Mouse (Mus musculus) forebrain, embryonic 11.5 days (tissue): ENCODE measurements around the gene T. TPM values are rescaled to one million over a fixed set of nuclear protein-coding genes. Genes with fewer than 3 reads are reported as not detected.

Source experiments
- ATAC-seq: fragments of 200-750 bp; cut with Nextera tagmentation; replicated peaks from 2 replicates; pipeline ENCODE4 v1.8.0; 2017; ENCODE audit warnings: moderate TSS enrichment; ENCODE audit not compliant: low FRiP score
- DNase-seq: peaks from one replicate; pipeline ENCODE4 v3.0.0-alpha.2; 2017; ENCODE audit warnings: low spot score
- H3K27ac ChIP-seq: fragments of 300-500 bp; sonication (generic); 2 replicates; pipeline ENCODE4 v1.5.1; 2014; ENCODE audit warnings: low read depth, low read length
- H3K27me3 ChIP-seq: fragments of 300-500 bp; sonication (generic); 2 replicates; pipeline ENCODE4 v1.6.1; 2014; ENCODE audit warnings: mild to moderate bottlenecking, low read length, mixed read lengths; ENCODE audit not compliant: control insufficient read depth, insufficient read depth
- H3K36me3 ChIP-seq: fragments of 300-500 bp; sonication (generic); 2 replicates; pipeline ENCODE4 v1.6.1; 2014; ENCODE audit warnings: mild to moderate bottlenecking, low read length, moderate library complexity, mixed read lengths; ENCODE audit not compliant: control insufficient read depth, insufficient read depth
- H3K4me1 ChIP-seq: fragments of 300-500 bp; sonication (generic); replicated peaks from 2 replicates; pipeline ENCODE4 v1.6.1; 2014; ENCODE audit warnings: low read length, mixed read lengths; ENCODE audit not compliant: control insufficient read depth, insufficient read depth
- H3K4me2 ChIP-seq: fragments of 300-500 bp; sonication (generic); 2 replicates; pipeline ENCODE4 v1.6.1; 2014; ENCODE audit warnings: low read depth, mild to moderate bottlenecking, low read length, moderate library complexity, mixed read lengths; ENCODE audit not compliant: severe bottlenecking
- H3K4me3 ChIP-seq: fragments of 300-500 bp; sonication (generic); 2 replicates; pipeline ENCODE4 v1.5.1; 2014; ENCODE audit warnings: low read depth, low read length
- H3K9ac ChIP-seq: fragments of 300-500 bp; sonication (generic); 2 replicates; pipeline ENCODE4 v1.6.1; 2014; ENCODE audit warnings: low read length
- H3K9me3 ChIP-seq: fragments of 300-500 bp; sonication (generic); 2 replicates; pipeline ENCODE4 v1.6.1; 2016; ENCODE audit warnings: low read length, mixed read lengths; ENCODE audit not compliant: control insufficient read depth
- WGBS: fragments of 180-500 bp; shearing (Covaris S2); extraction: QIAGEN DNeasy Blood & Tissue Kit; methylation state at CpG from one replicate; pipeline ENCODE4 v1.1.7; 2014; 5-methylcytosine and 5-hydroxymethylcytosine counted together
- polyA plus RNA-seq: library from polyadenylated mRNA; unstranded; fragments of >200 nt; fragmentation: Nextera tagmentation; extraction: Ambion mirVana; gene quantifications from 2 replicates; pipeline ENCODE4 v1.2.1, GENCODE M21; 2014

The T gene
- polyA plus RNA-seq, 1 experiment from 2014 or later = 0.67 TPM

- Histone ChIP-seq H3K9ac (peak overlapping the region; percentile 27), H3K27me3 (no peaks in the 10 kb centered on the region), H3K4me3 (no peak overlapping the region), H3K9me3 (no peaks in the 10 kb centered on the region), H3K27ac (no peak overlapping the region), H3K4me2 (peak overlapping the region; percentile 11; the same call in 1 of the 2 replicates), H3K36me3 (no peaks in the 10 kb centered on the region), H3K4me1 (no peaks in the 10 kb centered on the region)
- ATAC-seq (peak; percentile 77), DNase-seq (peak; percentile 92)
- WGBS = 14% methylated on average over 19 of the region's 19 CpGs
These were observed 34.6 kb downstream of the T start for GRCm38 (mm10) chr17:8468716-8469344.

GRCm38 (mm10) chr17:8478554-8478953, 44.3 kb downstream of the T start:
- no peak overlapping the region for H3K4me2 ChIP-seq
- no peaks in the 10 kb centered on the region for H3K36me3 ChIP-seq
- no peak for DNase-seq
- H3K9ac ChIP-seq = no peak overlapping the region
- no peaks in the 10 kb centered on the region for H3K4me1 ChIP-seq
- H3K27ac ChIP-seq = no peak overlapping the region
- no peak overlapping the region for H3K4me3 ChIP-seq
- no peaks in the 10 kb centered on the region for H3K9me3 ChIP-seq
- H3K27me3 ChIP-seq = no peaks in the 10 kb centered on the region
- no peak for ATAC-seq
- WGBS = 79% methylated on average over 3 of the region's 3 CpGs

DNA sequence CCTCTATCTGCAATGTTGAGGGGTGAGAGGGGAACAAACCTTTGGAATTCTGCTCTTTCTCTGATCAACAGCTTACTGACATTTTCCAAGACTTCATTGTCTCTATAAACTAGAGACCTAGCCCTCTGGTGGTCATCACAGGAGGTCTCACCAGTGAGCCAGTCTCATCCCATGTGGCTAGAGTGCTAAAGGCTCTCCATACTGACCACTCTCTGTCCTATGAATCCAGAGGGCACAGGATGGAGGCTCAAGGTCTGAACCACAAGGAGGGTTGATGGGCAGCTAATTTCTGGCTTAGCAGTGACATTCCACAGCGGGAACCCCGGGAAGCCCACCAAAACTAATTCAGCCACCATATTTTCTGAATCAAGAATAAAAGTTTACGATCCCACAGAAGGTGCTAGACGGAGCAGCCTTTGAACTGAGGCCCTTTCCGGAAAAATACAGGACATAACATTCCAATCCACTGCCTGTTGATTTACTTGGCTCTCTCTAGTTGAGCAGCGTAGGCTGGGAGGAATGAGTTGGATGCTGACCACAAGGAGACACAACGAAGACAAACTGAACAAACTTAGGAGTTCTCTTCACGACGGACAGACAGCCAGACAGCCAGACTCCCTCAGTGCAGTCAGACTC, 45.4 kb downstream of the T start:
- no peak for DNase-seq
- Histone ChIP-seq H3K9me3 (no peaks in the 10 kb centered on the region), H3K27ac (no peak overlapping the region), H3K4me3 (no peak overlapping the region), H3K27me3 (no peaks in the 10 kb centered on the region), H3K9ac (no peak overlapping the region), H3K36me3 (no peaks in the 10 kb centered on the region), H3K4me1 (no peaks in the 10 kb centered on the region), H3K4me2 (no peak overlapping the region)
- ATAC-seq = no peak
- WGBS = 88% methylated on average over 9 of the region's 9 CpGs

GRCm38 (mm10) chr17:8481797-8482196, 47.6 kb downstream of the T start:
- no peak overlapping the region for H3K27ac ChIP-seq
- no peak overlapping the region for H3K4me3 ChIP-seq
- ATAC-seq (no peak), DNase-seq (no peak)
- no peaks in the 10 kb centered on the region for H3K27me3 ChIP-seq
- 87% methylated on average over 10 of the region's 10 CpGs for WGBS
- H3K4me1 ChIP-seq = no peaks in the 10 kb centered on the region
- no peaks in the 10 kb centered on the region for H3K9me3 ChIP-seq
- no peak overlapping the region for H3K9ac ChIP-seq
- no peaks in the 10 kb centered on the region for H3K36me3 ChIP-seq
- H3K4me2 ChIP-seq = no peak overlapping the region

GRCm38 (mm10) chr17:8482876-8483275, 48.7 kb downstream of the T start:
- ATAC-seq = no peak
- H3K27me3 ChIP-seq = no peaks in the 10 kb centered on the region
- no peak overlapping the region for H3K4me3 ChIP-seq
- H3K4me2 ChIP-seq = no peak overlapping the region
- WGBS = 87% methylated on average over 7 of the region's 7 CpGs
- H3K9me3 ChIP-seq = no peaks in the 10 kb centered on the region
- no peak overlapping the region for H3K9ac ChIP-seq
- no peak for DNase-seq
- H3K36me3 ChIP-seq = no peaks in the 10 kb centered on the region
- H3K27ac ChIP-seq = no peak overlapping the region
- H3K4me1 ChIP-seq = no peaks in the 10 kb centered on the region

DNA sequence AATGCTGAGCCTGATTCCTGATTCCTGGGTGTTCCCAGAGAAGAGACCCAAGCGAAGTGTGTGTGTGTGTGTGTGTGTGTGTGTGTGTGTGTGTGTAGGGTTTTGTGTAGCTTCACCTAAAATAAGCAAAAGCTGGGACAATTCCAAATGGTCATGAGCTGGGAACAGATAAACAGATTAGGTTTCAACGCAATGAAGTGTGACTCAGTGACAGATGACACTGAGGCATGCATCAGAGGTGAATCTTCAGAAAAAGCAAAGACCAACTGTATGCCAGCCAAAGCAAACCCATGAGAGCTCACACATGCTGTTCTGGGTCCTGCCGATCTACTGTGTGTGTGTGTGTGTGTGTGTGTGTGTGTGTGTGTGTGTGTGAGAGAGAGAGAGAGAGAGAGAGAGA, 50.0 kb downstream of the T start:
- WGBS = 86% methylated on average over 3 of the region's 3 CpGs
- no peak for DNase-seq
- Histone ChIP-seq H3K27me3 (no peaks in the 10 kb centered on the region), H3K36me3 (no peaks in the 10 kb centered on the region), H3K4me1 (no peaks in the 10 kb centered on the region), H3K9me3 (no peaks in the 10 kb centered on the region), H3K4me3 (no peak overlapping the region), H3K9ac (no peak overlapping the region), H3K27ac (no peak overlapping the region), H3K4me2 (no peak overlapping the region)
- ATAC-seq = no peak

- Histone ChIP-seq H3K27me3 (no peaks in the 10 kb centered on the region), H3K36me3 (no peaks in the 10 kb centered on the region), H3K9me3 (no peaks in the 10 kb centered on the region), H3K27ac (no peak overlapping the region), H3K4me3 (no peak overlapping the region), H3K4me1 (no peaks in the 10 kb centered on the region), H3K4me2 (no peak overlapping the region), H3K9ac (no peak overlapping the region)
- no peak for ATAC-seq
- DNase-seq = peak; percentile 7
These were observed 50.9 kb downstream of the T start for GRCm38 (mm10) chr17:8485146-8485545.

- ATAC-seq (no peak), DNase-seq (no peak)
- H3K9me3 ChIP-seq = no peaks in the 10 kb centered on the region
- H3K9ac ChIP-seq = no peak overlapping the region
- no peak overlapping the region for H3K4me2 ChIP-seq
- no peak overlapping the region for H3K4me3 ChIP-seq
- WGBS = 81% methylated on average over 12 of the region's 12 CpGs
- H3K27ac ChIP-seq = no peak overlapping the region
- H3K36me3 ChIP-seq = no peaks in the 10 kb centered on the region
- no peaks in the 10 kb centered on the region for H3K27me3 ChIP-seq
- no peaks in the 10 kb centered on the region for H3K4me1 ChIP-seq
These were observed 53.6 kb downstream of the T start for GRCm38 (mm10) chr17:8487824-8488223.

- no peak overlapping the region for H3K27ac ChIP-seq
- no peaks in the 10 kb centered on the region for H3K27me3 ChIP-seq
- no peaks in the 10 kb centered on the region for H3K4me1 ChIP-seq
- WGBS = 92% methylated on average over 5 of the region's 5 CpGs
- H3K9ac ChIP-seq = no peak overlapping the region
- H3K4me3 ChIP-seq = no peak overlapping the region
- H3K4me2 ChIP-seq = no peak overlapping the region
- ATAC-seq (no peak), DNase-seq (no peak)
- no peaks in the 10 kb centered on the region for H3K36me3 ChIP-seq
- H3K9me3 ChIP-seq = no peaks in the 10 kb centered on the region
These were observed 56.7 kb downstream of the T start for GRCm38 (mm10) chr17:8490971-8491370.
